ENCODE assay signal across 14 mouse cellular contexts in genomic region chr19:20388276-20388675, GRCm38 (mm10).
"Had no signal": no experiment of that assay in that cellular context is flagged by ENCODE, and none has a peak within 500 bp of the region (broad histone marks: within the 10 kb centered on the region; RNA-seq: fewer than 3 reads in every experiment).

No protein-coding gene starts in this region.

- H3K27ac ChIP-seq: limb, embryonic 15.5 days; liver, embryonic 14.5 days; midbrain, embryonic 13.5 days; neural tube, embryonic 12.5 days had no signal

- H3K4me2 ChIP-seq: lung, embryonic 14.5 days; midbrain, embryonic 13.5 days; neural tube, embryonic 12.5 days had no signal

- H3K9ac ChIP-seq: limb, embryonic 15.5 days; liver, embryonic 14.5 days; lung, embryonic 14.5 days; midbrain, embryonic 13.5 days; neural tube, embryonic 12.5 days had no signal

- H3K36me3 ChIP-seq: midbrain, embryonic 13.5 days; neural tube, embryonic 12.5 days had no signal

- H3K27me3 ChIP-seq: limb, embryonic 15.5 days; midbrain, embryonic 13.5 days; neural tube, embryonic 12.5 days had no signal

- ATAC-seq: midbrain, embryonic 13.5 days had no signal

- DNase-seq: kidney, adult 2 months; kidney, postnatal 25 days; layer of hippocampus, adult 9-11 months; layer of hippocampus, postnatal 36 days; lung, embryonic 14.5 days; lung, postnatal 10 days; lung, postnatal 4 days; right cerebral cortex, postnatal 14 days; thymus, adult 18-20 months; thymus, postnatal 14 days had no signal

- H3K4me3 ChIP-seq: limb, embryonic 15.5 days; midbrain, embryonic 13.5 days; neural tube, embryonic 12.5 days had no signal

- H3K4me1 ChIP-seq: midbrain, embryonic 13.5 days; neural tube, embryonic 12.5 days had no signal

- H3K9me3 ChIP-seq: limb, embryonic 15.5 days; midbrain, embryonic 13.5 days; neural tube, embryonic 12.5 days had no signal
